Mouse (Mus musculus) neural tube, embryonic 11.5 days (tissue): ENCODE measurements at regions not wholly inside any gene's neighbourhood (a gene's known extent, or its start where the extent isn't known, plus 50 kb on each side); places are given as distances from the start of the nearest gene placed in this dataset. TPM values are rescaled to one million over a fixed set of nuclear protein-coding genes. Genes with fewer than 3 reads are reported as not detected.
A peak's percentile ranks its signal among the peaks of the same experiment; 100 is the strongest.

Experiments
- ATAC-seq: fragments of 200-750 bp; cut with Nextera tagmentation; 2 replicates; pipeline ENCODE4 v1.8.0; 2017; ENCODE audit warnings: moderate number of reproducible peaks, mild to moderate bottlenecking, moderate TSS enrichment, moderate library complexity; ENCODE audit not compliant: insufficient read depth, low FRiP score, low TSS enrichment
- DNase-seq: peaks from one replicate; pipeline ENCODE4 v3.0.0-alpha.2; 2015; ENCODE audit warnings: low spot score
- H3K27ac ChIP-seq: fragments of 300-500 bp; sonication (generic); 2 replicates; pipeline ENCODE4 v1.5.1; 2014; ENCODE audit warnings: low read depth, mild to moderate bottlenecking, low read length
- H3K27me3 ChIP-seq: fragments of 300-500 bp; sonication (generic); 2 replicates; pipeline ENCODE4 v1.6.1; 2014; ENCODE audit warnings: mild to moderate bottlenecking, low read length, mixed read lengths; ENCODE audit not compliant: control insufficient read depth, insufficient read depth
- H3K36me3 ChIP-seq: fragments of 300-500 bp; sonication (generic); 2 replicates; pipeline ENCODE4 v1.6.1; 2014; ENCODE audit warnings: mild to moderate bottlenecking, low read length, moderate library complexity, mixed read lengths; ENCODE audit not compliant: control insufficient read depth, insufficient read depth
- H3K4me1 ChIP-seq: fragments of 300-500 bp; sonication (generic); 2 replicates; pipeline ENCODE4 v1.6.1; 2014; ENCODE audit warnings: low read length, mixed read lengths; ENCODE audit not compliant: control insufficient read depth, insufficient read depth
- H3K4me2 ChIP-seq: fragments of 300-500 bp; sonication (generic); 2 replicates; pipeline ENCODE4 v1.6.1; 2014; ENCODE audit warnings: low read depth, mild to moderate bottlenecking, moderate library complexity
- H3K4me3 ChIP-seq: fragments of 300-500 bp; sonication (generic); 2 replicates; pipeline ENCODE4 v1.5.1; 2014; ENCODE audit warnings: low read depth, low read length
- H3K9ac ChIP-seq: fragments of 300-500 bp; sonication (generic); 2 replicates; pipeline ENCODE4 v1.6.1; 2014; ENCODE audit warnings: mild to moderate bottlenecking, low read length
- H3K9me3 ChIP-seq: fragments of 300-500 bp; sonication (generic); 2 replicates; pipeline ENCODE4 v1.6.1; 2016; ENCODE audit warnings: low read length; ENCODE audit not compliant: control insufficient read depth
- WGBS: fragments of 180-500 bp; shearing (Covaris S2); extraction: QIAGEN DNeasy Blood & Tissue Kit; methylation state at CpG from one replicate; pipeline ENCODE4 v1.1.7; 2014; 5-methylcytosine and 5-hydroxymethylcytosine counted together
- microRNA-seq: library from miRNA; unstranded; fragments of <30 nt; microRNA quantifications from one replicate; pipeline ENCODE4, GENCODE M21; 2016

DNA sequence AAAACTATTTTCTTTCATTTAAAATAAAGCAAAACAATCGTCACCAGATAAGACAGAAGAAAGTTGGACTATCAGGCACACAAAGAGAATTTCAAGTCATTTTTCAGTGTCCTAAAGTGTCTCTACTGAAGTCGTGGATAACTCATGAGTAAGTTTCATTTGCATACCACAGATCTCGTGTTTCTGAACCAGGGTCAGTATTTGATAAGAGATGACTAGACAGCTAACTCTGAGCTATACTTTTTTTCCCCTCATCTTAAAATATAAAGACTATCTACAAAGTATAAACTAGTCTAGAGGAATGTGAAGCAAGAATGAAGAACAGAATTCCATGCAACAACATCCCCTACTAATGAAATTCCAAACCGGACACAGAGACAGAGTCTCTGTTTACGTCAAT is 60.9 kb upstream of the Paip1 start:
- DNase-seq (no peak), ATAC-seq (no peak)
- WGBS: 92% methylated on average over 5 of the region's 5 CpGs
- H3K27me3 ChIP-seq: no peaks in the 10 kb centered on the region
- H3K27ac ChIP-seq: no peak overlapping the region
- no peaks in the 10 kb centered on the region for H3K4me1 ChIP-seq
- no peaks in the 10 kb centered on the region for H3K36me3 ChIP-seq
- H3K4me2 ChIP-seq: no peak overlapping the region
- H3K9me3 ChIP-seq: no peaks in the 10 kb centered on the region
- no peak overlapping the region for H3K4me3 ChIP-seq
- H3K9ac ChIP-seq: no peak overlapping the region

- no peak overlapping the region for H3K9ac ChIP-seq
- H3K27ac ChIP-seq: no peak overlapping the region
- no peak for ATAC-seq
- no peaks in the 10 kb centered on the region for H3K9me3 ChIP-seq
- H3K4me2 ChIP-seq: no peak overlapping the region
- 55% methylated on average over 5 of the region's 5 CpGs for WGBS
- peak; percentile 77 for DNase-seq
- H3K36me3 ChIP-seq: no peaks in the 10 kb centered on the region
- H3K4me1 ChIP-seq: no peaks in the 10 kb centered on the region
- no peak overlapping the region for H3K4me3 ChIP-seq
- H3K27me3 ChIP-seq: no peaks in the 10 kb centered on the region
These were observed 49.9 kb upstream of the Paip1 start for GRCm38 (mm10) chr13:119378404-119379037.

Small RNA genes in the stretch of these regions (microRNA-seq; reads per million reads assigned to microRNA genes)
- not detected for gene Gm44488
